Mouse (Mus musculus) liver, embryonic 14.5 days (tissue): ENCODE measurements at regions not wholly inside any gene's neighbourhood (a gene's known extent, or its start where the extent isn't known, plus 50 kb on each side); places are given as distances from the start of the nearest gene placed in this dataset.

ENCODE experiments used
- CTCF ChIP-seq: IDR thresholded peaks from 2 replicates; pipeline ENCODE4 v1.5.1; 2016; ENCODE audit warnings: antibody characterized with exemption, low read depth, control low read depth
- EP300 ChIP-seq: IDR thresholded peaks from 2 replicates; pipeline ENCODE4 v1.6.1; 2016; ENCODE audit warnings: antibody characterized with exemption, low read depth

GRCm38 (mm10) chr1:83915454-83915853, 448.5 kb downstream of the Pid1 start:
- no peak for TF ChIP-seq CTCF
- no peak for TF ChIP-seq EP300
